Mouse (Mus musculus) c-Kit-positive CD71-positive TER-119-positive erythroid progenitor cells, embryonic 14.5 days (primary cell): ENCODE results near the gene Maats1.
A peak's percentile ranks its signal among the peaks of the same experiment; 100 is the strongest.

Experiments
- DNase-seq: peaks from one replicate; pipeline ENCODE4 v3.0.0-alpha.2; 2013; ENCODE audit warnings: low spot score

Maats1 gene

DNA sequence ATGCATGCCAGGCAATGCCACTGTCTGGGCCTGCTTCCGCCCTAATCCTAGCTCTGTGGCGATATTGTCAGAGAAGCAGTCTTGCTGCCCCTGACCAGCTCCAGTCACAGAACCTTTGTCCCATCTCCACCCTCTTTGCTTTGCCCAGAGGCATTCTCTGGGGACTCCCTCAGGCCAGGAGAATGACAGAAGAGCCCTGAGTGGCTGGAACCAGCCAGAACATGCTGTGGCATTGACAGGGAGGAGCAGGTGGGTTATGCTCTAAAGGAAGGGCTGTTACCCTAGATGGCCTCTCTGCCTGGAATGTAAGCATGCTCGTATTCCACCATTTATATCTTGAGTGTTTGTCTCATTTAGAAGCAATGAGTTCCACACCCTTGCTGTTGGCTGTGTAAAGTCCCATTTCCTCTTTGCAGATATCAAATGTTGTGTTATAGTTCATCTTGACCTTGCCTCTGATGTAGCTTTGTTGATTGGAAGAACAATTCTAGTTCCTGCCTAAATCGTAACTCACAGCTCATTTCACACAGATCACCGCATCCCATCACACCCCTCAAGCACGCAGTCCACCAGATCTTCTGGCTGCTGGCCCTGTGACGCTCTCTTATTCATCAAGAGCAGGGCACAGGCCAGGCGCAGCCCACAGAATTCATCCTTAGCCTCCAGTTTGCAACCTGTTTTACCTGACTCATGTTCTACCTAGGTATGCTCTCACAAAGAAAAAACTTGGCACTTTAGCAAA, 28.9 kb upstream of the Maats1 start:
- DNase-seq: no peak

DNA sequence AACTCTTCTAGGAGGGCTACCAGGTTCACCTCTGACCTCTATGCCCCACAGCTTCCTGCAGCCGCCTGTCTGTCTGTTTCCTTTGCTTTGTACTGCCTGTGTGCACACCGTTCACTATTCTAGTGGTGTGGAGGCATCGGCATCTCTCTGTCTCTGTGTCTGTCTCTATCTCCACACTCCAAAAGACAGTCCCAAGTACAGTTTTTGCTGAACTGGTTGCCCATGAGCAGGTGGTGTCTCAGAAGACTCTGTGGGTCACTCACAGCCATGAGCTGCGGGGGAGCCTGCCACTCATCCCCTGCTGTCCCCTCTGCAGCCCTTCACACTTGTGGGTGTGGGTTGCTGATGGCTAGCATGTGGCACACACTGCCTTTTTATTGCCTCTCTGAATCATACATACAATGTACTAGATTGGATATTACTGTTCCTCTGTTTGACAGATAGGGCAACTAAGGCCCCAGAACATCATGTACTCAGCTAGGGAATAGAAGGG, 28.1 kb upstream of the Maats1 start:
- no peak for DNase-seq

- DNase-seq: no peak
Measured at GRCm38 (mm10) chr16:38369431-38369830, 27.5 kb upstream of the Maats1 start.

DNA sequence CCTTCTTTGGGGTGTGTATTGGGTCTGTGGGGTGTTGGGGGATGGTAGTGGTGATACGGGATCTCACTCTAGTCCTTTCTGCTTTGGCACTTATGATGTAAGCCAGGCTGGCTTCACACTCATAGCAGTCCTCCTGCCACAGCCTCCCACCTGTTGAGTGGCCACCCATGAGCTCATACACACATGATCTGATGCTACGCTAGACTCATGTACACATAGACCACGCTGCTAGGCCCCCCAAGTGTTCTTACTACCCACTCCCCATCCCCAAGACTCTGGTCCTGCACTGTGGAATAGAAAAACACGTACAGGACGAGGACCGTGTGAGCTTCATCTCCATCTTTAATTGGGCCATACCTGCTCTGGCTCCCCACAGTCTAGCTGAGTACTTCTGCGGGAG, 27.1 kb upstream of the Maats1 start:
- no peak for DNase-seq

- DNase-seq: no peak
Measured at GRCm38 (mm10) chr16:38368336-38368735, 26.4 kb upstream of the Maats1 start.

GRCm38 (mm10) chr16:38366231-38366630, 24.3 kb upstream of the Maats1 start:
- no peak for DNase-seq

DNA sequence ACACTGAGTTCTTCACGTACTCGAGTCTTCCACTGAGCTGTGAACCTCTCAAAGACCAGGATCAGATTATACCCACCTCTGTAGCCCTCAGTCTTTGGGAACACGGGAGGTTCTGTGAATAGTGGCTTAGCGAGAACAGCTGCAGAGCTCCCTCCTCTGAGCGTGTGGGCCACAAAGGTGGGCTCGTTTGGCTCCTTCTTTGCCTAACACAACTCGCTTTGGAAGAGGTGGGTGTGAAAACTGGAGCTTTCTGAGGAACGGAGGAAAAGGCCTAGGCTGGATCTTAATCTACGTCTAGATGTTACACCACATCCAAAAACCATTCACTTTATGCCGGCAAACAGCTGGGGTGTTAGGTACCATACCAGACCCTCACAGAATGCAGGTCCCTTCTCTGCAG, 23.4 kb upstream of the Maats1 start:
- DNase-seq: no peak

GRCm38 (mm10) chr16:38363657-38364056, 21.7 kb upstream of the Maats1 start:
- no peak for DNase-seq

DNA sequence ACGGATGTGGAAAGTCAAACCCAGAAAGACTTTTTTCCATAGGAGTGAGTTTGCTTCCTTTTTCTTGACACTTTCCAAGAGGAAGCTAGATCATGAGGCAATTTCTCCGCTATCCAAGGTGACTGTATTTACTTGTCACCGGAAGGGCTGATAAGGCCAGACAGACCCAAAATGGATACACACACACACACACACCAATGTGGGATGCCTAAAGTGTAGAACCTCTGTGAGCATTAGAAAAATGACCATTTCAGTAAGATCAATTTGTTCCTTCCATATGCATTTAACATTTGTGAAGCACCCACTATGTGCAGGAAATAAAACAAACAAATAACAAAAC, 21.3 kb upstream of the Maats1 start:
- no peak for DNase-seq

GRCm38 (mm10) chr16:38362493-38363255, 20.7 kb upstream of the Maats1 start:
- DNase-seq: no peak

DNA sequence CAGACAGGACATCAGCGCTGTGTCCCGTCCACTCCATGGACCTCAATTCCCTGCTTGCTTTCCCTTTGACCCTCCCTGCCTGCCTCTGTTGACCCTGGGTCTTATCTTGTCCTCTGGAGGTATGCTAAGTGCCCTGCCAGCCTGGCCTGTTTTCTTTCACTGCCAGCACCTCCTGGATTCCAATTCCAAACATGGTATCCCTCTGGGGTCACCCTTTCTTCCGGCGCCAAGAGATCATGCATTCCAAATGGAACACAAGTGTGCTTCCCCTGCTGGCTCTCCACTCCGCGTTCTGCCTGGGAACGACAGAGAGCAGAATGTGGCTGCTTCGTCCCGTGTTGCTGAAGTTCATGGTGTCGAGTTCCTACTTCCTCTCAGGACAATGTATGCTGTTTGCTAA, 20.0 kb upstream of the Maats1 start, which contains the start of gene Popdc2:
Gene Popdc2, plus strand, starts transcription at position 277 of the 400 bp plus-strand sequence.
- no peak for DNase-seq

DNA sequence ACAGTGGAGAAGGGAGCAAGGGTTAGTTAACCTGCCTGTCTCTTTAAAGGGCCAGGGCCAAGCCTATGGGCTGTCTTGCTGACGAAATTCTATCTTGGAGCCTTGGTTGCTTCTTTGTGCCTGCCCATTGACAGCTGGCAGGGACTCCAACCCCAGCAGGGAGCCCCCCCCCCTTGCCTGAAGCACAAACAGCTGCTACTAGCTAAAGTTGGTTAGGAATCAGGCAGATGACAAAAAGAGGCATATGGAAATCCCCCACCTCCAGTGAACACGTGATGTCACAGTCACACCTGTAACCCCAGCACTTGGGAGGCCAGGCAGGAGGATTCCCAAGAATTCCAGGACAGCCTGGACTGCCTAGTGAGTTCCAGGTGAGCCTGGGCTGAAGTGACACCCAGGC, 18.4 kb upstream of the Maats1 start:
- DNase-seq: no peak

DNA sequence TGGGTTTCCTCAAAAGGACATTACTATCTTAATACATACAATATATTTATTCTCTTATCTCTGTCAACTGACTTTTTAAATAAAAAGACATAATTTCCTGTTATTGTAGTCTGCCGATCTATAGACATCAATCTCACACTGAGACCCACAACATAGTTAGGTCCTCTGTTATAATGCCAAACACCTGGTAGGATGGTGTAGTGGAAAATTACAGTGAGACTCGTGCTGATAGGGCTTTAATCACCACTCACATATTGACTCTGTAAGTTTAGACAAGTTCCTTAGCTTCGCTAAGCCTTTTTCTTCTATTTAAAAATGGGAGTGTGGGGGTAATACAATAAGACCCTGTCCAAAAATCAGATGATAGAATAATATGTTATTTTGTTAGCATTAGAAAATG, 17.9 kb upstream of the Maats1 start:
- DNase-seq: no peak

- DNase-seq: no peak
Measured at GRCm38 (mm10) chr16:38359241-38359640, 17.3 kb upstream of the Maats1 start.

DNA sequence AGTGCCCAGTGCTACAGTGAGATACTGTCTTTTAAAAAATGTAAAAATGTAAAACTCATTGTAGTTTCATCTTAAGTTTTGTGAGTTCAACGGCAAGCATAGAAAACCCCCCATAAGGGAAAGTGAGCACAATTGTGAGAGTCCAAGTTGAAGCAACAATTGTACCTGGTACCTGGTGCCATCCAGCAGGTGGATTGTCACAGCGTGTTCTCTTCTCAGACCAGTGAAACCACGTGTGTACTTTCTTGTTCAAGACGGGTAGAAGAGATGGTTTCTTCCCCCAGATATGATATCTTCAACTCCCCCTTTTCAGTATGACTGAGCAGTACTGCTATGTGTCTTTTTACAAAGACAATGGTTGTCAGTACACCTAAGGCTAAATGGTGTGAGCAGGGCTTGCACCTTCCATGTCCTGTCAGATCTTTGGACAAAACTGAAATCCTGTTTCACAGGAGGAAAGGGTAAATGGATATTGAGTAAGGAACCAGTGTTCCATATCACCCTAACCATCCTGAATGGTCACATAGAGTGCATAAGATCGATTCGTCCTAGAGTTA, 16.4 kb upstream of the Maats1 start:
- no peak for DNase-seq

GRCm38 (mm10) chr16:38354185-38354913, 12.4 kb upstream of the Maats1 start:
- no peak for DNase-seq

- DNase-seq: no peak
Measured at GRCm38 (mm10) chr16:38353642-38354041, 11.7 kb upstream of the Maats1 start.

DNA sequence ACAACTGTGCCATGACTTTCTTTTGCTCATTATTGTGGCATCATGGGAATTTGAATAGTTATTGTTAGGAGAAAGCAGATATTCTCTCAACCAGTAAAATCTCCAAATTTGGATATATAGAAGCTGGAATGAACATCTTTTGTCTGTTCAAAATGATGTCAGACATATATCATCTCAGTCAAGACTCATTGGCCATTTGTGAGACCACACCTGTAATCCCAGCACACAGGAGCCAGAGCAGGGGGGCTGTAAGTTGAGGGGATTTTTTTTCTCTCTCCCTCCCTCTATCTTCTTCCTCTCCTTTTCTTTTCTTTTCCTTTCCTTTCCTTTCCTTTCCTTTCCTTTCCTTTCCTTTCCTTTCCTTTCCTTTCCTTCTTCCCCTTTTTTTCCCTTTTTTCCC, 10.9 kb upstream of the Maats1 start:
- no peak for DNase-seq

DNA sequence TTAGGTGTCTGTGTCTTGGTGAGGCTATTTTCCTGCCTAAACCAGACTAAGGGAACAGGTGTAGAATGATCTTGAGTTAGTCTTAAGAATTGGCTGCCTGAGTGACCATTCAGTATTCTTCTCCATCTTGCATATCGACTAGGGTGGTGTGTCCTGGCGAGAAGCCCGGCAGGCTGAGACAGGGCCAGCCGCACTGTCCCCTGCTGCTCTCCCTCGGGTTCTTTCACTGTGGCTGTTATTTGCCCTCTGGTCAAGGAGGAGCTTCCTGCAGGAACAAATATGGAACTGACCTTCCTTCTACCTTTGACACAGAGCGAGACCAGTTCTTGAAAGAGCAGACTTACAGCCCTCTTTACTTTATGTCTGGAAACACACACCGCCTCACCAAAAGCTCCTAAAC, 10.1 kb upstream of the Maats1 start:
- DNase-seq: no peak

DNA sequence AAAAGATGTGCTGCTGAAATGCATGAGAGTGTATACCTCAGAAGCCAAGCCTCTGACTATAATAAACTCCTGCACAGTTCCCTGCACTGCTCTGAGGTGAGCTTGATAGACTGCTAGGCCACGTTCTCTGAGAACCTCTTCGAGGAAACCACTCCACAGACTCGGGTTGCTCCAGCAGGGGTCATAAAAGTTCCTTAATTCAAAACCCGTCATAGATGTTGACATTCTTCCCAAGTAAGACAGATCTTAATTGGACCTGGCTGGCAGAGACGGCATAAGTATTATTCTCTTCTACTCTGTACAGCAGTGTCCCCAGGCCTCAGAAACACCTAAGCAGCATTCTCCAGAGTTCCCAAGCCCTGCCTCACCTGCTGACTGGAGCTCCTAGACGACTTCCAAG, 9.0 kb upstream of the Maats1 start:
- no peak for DNase-seq

- DNase-seq: peak; percentile 52
Measured at GRCm38 (mm10) chr16:38350361-38350855, 8.5 kb upstream of the Maats1 start.

DNA sequence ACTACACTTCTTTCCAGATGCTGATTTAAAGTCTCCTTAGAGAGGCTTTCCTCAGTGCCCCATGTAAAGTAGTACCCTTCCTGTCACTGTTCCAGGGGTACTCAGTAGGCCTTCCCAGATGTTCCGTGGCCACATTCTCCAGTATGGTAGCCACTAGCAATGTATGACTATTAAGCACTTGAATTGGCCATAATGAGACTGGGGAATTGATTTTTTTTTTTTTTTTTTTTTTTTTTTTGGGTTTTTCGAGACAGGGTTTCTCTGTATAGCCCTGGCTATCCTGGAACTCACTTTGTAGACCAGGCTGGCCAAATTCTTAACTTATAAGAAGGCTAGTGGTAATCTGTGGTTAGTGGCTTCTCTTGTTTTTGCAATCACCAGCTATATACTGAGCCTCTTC, 7.9 kb upstream of the Maats1 start:
- DNase-seq: no peak
